Mouse (Mus musculus) ovary, postnatal 36 days (tissue): ENCODE measurements around the gene Eif1.
"Not testable (repeated sequence)": the region's sequence is repeated elsewhere in the genome, so short reads cannot be mapped to it uniquely, and the experiment has no call there.

Experiments used
- DNase-seq: peaks from one replicate; pipeline ENCODE4 v3.0.0; 2022; ENCODE audit warnings: low spot score, mixed read lengths

The Eif1 gene

GRCm38 (mm10) chr11:100312096-100312679, 7.5 kb upstream of the Eif1 start:
- DNase-seq = no peak

GRCm38 (mm10) chr11:100313424-100313823, 6.3 kb upstream of the Eif1 start:
- no peak for DNase-seq

GRCm38 (mm10) chr11:100315439-100315838, 4.2 kb upstream of the Eif1 start:
- no peak for DNase-seq

GRCm38 (mm10) chr11:100317826-100318380, 1.8 kb upstream of the Eif1 start:
- no peak for DNase-seq

GRCm38 (mm10) chr11:100318529-100319451, 895 bp upstream of the Eif1 start:
- DNase-seq = no peak

- peak; percentile 93 for DNase-seq
Measured at GRCm38 (mm10) chr11:100320172-100320630, 516 bp downstream of the Eif1 start.

GRCm38 (mm10) chr11:100320701-100321410, 1.2 kb downstream of the Eif1 start:
- not testable (repeated sequence) for DNase-seq

GRCm38 (mm10) chr11:100321479-100322305, 2.0 kb downstream of the Eif1 start:
- DNase-seq = not testable (repeated sequence)

GRCm38 (mm10) chr11:100322591-100323258, 3.0 kb downstream of the Eif1 start:
- DNase-seq = no peak

GRCm38 (mm10) chr11:100323578-100323977, 3.9 kb downstream of the Eif1 start:
- no peak for DNase-seq

GRCm38 (mm10) chr11:100325062-100325629, 5.5 kb downstream of the Eif1 start:
- DNase-seq = no peak

- DNase-seq = no peak
Measured at GRCm38 (mm10) chr11:100327316-100327715, 7.6 kb downstream of the Eif1 start.

- no peak for DNase-seq
Measured at GRCm38 (mm10) chr11:100327761-100328160, 8.1 kb downstream of the Eif1 start.

GRCm38 (mm10) chr11:100330235-100330634, 10.6 kb downstream of the Eif1 start:
- DNase-seq = no peak

GRCm38 (mm10) chr11:100330816-100331375, 11.2 kb downstream of the Eif1 start:
- not testable (repeated sequence) for DNase-seq

- no peak for DNase-seq
Measured at GRCm38 (mm10) chr11:100332766-100333515, 13.3 kb downstream of the Eif1 start.

GRCm38 (mm10) chr11:100333944-100334457, 14.3 kb downstream of the Eif1 start, which contains the start of gene Gast:
TSS of gene Gast (plus strand) at chr11:100334407.
- no peak for DNase-seq

GRCm38 (mm10) chr11:100335731-100336130, 16.0 kb downstream of the Eif1 start:
- no peak for DNase-seq

- DNase-seq = no peak
Measured at GRCm38 (mm10) chr11:100344269-100344668, 24.6 kb downstream of the Eif1 start.
